Mouse (Mus musculus) cerebellum, postnatal 4 days (tissue): ENCODE measurements at regions not wholly inside any gene's neighbourhood (a gene's known extent, or its start where the extent isn't known, plus 50 kb on each side); places are given as distances from the start of the nearest gene placed in this dataset.
A peak's percentile ranks its signal among the peaks of the same experiment; 100 is the strongest.
"Not testable (repeated sequence)": the region's sequence is repeated elsewhere in the genome, so short reads cannot be mapped to it uniquely, and the experiment has no call there.

Experiments used
- DNase-seq, 2 experiments: peaks; one replicate each; pipeline ENCODE4 v3.0.0; 2022; ENCODE audit warnings: low spot score in 2 of 2, mixed read lengths in 1 of 2

DNA sequence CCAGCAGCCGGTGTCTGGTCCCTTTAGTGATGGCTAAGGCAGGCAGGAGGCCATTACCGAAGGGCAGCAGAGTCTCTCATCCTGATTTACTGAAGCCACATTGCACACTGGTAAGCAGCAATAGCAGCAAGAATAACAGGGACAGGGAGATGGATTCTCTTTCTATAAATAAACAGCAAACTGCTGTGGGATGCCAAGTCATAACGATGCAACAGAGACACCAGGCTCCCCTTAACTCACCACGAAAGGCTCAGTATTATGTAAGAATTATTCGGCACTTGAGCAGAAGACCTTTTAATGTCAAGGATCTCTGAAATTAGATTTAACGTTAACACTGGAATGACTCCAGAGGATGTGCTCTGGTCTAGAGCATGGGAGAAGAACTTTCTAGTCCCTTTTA is 202.1 kb downstream of the Ddx10 start:
- no peak for DNase-seq

GRCm38 (mm10) chr9:53033797-53034196 is 214.1 kb downstream of the Ddx10 start:
- no peak for DNase-seq

GRCm38 (mm10) chr9:53022096-53022495 is 225.8 kb downstream of the Ddx10 start:
- no peak for DNase-seq

- DNase-seq = no peak
These were observed 237.1 kb downstream of the Ddx10 start for GRCm38 (mm10) chr9:53010741-53011140.

DNA sequence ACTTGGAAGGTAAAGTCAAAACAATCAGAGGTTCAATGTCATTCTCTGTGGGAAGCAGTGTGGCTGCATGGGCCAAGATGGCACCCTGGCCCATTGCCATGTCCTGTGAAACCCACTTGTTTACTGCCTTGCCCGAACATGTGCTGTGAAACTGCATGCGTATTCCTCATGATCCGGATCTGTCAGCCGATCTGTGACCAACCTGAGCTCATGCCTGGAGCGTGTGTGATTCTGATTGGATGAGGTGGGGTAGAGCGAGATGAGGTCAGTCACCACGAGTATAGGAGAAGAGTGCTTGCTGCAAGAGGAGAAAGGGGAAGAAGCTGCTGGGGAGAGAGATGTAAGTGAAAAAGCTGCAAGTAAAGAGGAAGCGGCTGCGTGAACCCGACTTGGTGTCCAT is 240.5 kb downstream of the Ddx10 start:
- no peak for DNase-seq

- no peak for DNase-seq
These were observed 241.8 kb downstream of the Ddx10 start for GRCm38 (mm10) chr9:53006085-53006484.

GRCm38 (mm10) chr9:53004253-53004978 is 243.4 kb downstream of the Ddx10 start:
- DNase-seq = no peak

DNA sequence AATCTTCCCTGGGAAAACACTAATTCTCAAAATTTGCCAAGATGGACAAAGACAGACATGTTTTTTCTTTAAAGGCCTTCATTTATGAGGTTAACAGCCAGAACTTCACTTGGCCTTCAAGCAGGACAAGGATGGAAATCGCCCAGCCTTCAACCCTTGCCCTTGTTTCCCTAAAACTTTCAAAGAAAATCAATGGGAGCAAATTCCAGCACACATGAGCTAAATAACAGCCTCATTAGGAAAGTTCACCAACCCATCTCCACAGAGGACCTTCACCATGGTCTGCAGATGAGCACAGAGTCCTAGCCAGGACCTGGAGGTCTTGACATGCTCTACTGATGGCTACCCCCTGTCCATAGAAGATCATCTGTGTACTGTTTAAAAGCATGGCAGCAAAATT is 271.8 kb downstream of the Ddx10 start:
- DNase-seq = no peak

DNA sequence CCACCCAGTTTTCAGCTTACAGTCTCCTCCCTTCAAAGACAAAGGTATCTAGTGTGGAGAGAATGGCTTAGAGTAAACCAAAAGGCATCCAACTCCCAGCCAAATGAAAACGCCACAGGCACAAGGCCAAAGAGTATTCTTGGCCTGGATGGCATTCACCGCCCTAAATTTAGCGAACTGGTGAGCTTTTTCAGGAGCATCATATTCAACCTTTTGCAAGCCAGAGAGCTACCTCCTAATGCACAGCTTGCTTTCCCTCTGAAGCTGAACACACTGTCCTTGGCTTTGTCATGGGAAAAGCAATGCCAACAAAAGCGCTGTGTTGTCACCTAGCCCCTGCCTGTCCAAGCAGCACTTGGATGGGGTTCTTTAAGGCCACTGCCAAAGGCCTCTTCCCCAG is 282.2 kb downstream of the Ddx10 start:
- no peak for DNase-seq

DNA sequence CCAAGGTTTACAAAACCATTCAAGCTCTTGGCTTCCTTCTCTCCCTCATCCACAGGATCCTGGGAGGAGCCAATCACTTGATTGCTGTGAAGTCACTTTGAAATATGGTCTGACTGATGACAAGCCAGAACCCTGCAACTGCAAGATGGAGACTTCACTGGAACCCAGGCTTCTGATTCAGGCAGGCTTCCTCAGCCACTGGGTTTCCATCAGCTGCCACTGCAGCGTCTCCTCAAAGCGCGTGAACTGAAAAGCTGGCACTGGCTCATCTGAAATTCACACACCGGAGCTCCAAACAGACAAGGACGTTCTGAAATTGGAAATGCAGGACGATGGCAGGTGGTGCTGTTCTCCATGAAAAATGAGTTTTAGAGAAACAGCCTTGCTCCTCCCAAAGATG is 280.1 kb upstream of the AI593442 start:
- DNase-seq = peak in 1 of 2 experiments; percentile 40

DNA sequence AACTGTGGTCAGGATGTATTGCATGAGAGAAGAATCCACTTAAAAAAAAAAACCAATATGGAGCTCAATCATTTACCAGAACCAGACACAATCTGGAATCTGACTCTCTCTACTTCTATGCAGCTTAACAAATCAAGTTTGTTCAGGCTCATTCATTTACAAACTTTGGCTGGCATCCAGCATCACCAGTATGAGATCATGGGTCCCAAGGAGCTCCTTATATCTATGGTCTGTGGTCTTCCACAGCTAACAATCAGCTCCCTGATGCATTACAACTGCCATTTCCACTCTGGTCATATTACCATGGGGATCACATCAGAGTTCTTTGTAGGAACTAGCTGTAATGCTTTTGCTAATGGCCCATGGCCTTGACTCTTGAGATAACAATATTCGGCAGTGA is 277.7 kb upstream of the AI593442 start:
- no peak for DNase-seq

DNA sequence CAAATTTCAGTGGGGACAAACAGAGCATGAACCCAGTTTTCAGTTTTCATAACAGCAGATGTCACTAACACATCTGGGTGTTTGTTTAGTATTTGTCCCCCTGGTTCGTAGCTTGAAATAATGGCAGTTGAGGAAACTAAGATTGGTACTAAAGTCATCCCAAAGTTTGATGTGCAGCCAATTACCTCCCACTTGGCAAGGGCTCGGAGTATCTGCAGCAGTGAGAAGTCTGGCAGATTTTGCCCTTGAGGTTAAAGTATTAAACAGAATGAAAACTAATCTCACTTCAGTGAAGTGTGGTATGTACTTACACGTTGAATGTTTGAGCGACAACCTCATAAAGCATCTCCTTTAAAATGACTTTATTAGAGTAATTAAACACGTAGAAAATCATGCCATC is 264.5 kb upstream of the AI593442 start:
- no peak for DNase-seq

DNA sequence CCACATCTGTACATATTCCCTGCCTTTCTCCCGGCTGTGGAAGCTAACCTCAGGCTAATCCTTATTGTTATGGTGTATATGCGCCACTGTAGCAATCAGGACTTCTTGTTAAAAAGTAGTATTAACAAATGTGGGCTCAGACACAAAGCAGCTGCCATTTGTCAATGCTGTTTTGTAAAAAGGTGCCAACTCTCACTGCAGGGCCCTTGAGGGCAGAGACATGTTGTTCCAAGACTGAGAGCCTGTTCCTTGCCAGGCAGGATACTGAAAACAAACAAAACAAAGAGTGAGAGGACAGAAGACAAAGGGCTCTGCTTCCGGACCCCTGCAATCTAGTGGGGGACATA is 262.0 kb upstream of the AI593442 start:
- peak in 1 of 2 experiments; percentile 11 for DNase-seq

DNA sequence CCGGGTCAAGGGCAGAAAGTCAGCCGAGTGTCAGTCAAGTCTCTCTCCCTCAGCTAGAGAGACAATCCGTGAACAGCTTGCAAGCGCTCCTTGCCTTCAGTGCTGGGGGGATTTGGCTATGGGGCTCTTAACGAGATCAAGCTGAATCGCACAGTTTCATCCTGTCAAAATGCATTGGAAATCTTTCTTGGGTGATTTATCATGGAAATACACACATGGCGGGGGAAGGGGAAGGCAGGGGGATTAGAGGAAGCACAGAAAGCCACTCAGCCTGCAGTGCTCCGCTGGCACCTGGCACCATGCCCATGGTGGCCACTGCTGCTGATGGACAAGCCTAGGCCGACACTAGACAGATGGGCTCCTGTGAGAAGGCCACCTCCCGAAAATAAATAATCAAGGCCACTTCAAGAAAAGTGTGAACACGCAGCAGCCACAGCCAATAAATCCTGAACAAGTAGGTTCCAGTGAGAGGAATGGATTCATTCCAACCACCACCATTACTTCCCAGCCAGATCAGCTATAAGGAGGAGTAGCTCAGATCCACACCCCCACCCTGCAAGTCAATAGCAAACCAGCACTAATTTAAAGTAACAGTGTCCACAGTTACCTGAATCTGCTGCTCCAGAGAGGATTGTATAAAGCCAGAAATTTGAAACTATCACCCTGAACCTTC is 261.5 kb upstream of the AI593442 start:
- peak; percentile 52 to 91 for DNase-seq

- no peak for DNase-seq
These were observed 255.5 kb upstream of the AI593442 start for GRCm38 (mm10) chr9:52935082-52935481.

DNA sequence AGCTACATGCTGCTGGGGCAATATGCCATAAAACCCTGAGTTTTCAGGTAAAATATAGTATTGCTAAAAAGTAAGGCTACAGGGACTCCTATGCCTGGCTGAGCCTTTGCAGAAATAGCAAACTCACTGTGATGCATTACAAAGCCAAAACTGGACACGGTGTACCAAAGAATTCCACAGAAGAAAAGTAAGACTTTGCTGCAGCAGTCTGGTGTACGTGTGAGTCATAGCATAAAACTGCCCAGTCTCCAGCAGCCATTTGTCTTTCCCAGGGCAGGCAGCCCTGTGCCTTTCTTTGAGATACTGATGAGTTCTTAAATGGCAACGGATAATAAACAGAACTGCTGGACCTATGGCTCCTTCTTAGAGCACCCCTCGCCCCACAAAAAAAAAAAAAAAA is 237.9 kb upstream of the AI593442 start:
- DNase-seq = no peak

DNA sequence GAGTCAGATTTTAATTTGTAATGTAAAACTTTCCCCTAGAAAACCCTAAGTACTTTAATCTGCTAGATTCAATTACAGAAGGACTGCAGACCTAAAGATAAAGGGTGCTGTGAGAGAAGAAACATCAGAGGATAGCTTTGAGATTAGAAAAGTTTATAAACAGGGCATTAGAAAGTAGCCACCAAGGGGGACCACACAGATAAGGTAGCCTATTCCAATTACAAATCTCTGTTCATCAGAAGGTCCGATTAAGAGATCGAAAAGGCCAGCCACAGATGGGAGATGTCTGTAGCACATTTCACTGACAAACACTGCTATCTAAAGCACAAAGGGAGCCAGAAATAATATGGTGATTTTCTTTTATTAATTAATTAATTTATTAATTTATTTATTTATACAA is 209.1 kb upstream of the AI593442 start:
- DNase-seq = not testable (repeated sequence)

GRCm38 (mm10) chr9:52887997-52888396 is 208.4 kb upstream of the AI593442 start:
- DNase-seq = not testable (repeated sequence)

- no peak for DNase-seq
These were observed 187.7 kb upstream of the AI593442 start for GRCm38 (mm10) chr9:52867236-52867635.

DNA sequence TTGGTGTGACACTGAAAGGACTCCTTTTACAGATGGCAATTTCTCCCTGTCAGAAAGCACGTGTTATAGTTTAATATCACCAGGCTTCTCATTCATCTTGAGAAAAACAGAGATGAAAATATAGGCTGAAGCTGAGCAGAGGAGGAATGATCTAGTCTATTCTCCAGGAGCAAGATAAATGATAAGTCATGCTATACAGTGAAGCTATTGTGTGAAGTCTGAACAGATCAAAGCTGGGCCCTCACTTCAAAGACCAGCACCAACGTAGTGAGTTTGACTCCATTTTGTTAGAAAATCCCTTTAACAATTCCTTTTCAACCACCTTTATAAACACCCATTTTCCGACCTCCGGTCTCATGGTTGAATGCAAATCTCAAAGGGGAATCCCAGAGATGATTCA is 180.7 kb upstream of the AI593442 start:
- no peak for DNase-seq

DNA sequence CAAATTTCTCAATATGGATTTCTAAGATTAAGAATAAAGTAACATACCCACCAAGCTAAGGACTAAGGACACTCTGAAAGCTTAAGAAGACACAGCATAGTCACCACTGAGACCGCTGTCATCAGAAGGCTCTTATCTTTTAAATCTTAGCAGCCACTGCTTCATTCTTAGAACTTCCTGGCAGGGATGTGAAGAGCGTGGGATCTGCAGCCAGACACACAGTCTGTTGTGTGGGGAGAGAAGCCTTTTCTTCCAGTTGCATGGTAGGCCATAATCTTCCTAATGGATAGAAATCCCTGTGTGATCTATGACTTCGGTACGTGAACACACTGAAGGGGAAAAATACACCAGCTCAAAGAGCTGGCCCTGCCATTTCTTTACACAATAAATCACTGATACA is 178.8 kb upstream of the AI593442 start:
- no peak for DNase-seq

DNA sequence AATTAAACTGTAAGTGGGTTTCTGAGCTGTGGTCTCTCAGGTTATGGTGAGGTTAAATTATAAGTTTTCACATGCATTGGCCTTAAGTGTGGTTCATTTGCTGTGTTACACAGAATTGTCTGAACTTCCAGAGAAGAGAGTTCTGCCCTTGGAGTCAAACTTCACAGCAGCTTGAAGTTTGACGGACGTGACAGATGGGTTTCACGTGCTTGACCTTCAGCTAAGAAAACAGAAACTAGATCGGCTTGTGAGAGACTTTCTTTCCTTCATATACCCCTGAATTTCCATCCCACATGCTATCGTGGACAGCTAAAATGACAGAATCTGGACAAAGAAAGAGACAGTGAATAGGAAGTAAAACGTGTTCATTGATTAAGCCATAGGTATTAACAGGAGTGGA is 173.8 kb upstream of the AI593442 start:
- no peak for DNase-seq

DNA sequence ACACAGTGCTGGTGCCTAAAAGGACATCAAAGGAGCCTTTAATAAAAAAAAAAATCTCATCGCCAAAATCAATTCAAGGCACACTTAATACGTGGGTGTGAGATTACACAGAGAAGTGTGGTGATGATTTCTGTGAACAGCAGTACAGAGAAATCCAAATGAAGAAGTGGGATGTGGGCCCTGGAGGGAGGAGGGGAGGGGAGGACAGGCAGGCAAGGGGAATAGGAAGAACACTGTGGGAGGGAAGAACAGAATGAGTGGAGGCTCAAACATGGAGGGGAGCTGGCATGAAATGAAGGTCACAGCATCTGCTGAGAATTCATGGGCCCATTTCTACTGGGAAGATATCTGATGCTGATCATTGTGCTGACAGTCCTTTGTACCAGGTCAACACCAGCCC is 171.0 kb upstream of the AI593442 start:
- DNase-seq = no peak

- no peak for DNase-seq
These were observed 170.4 kb upstream of the AI593442 start for GRCm38 (mm10) chr9:52849931-52850330.
